Mouse (Mus musculus) heart, postnatal 0 days (tissue): ENCODE measurements around the gene Ninj1.

ENCODE experiments used
- CTCF ChIP-seq: IDR thresholded peaks from 2 replicates; pipeline ENCODE4 v1.5.1; 2016; ENCODE audit warnings: antibody characterized with exemption, control low read depth, low read depth
- EP300 ChIP-seq: IDR thresholded peaks from 2 replicates; pipeline ENCODE4 v1.6.1; 2016; ENCODE audit warnings: antibody characterized with exemption, low read depth

- TF ChIP-seq EP300 (no peak), CTCF (no peak)
Observed at GRCm38 (mm10) chr13:49225633-49226032, 38.3 kb downstream of the Ninj1 start.
